Mouse (Mus musculus): ENCODE measurements at regions not wholly inside any gene's neighbourhood (a gene's known extent, or its start where the extent isn't known, plus 50 kb on each side); places are given as distances from the start of the nearest gene placed in this dataset.

DNA sequence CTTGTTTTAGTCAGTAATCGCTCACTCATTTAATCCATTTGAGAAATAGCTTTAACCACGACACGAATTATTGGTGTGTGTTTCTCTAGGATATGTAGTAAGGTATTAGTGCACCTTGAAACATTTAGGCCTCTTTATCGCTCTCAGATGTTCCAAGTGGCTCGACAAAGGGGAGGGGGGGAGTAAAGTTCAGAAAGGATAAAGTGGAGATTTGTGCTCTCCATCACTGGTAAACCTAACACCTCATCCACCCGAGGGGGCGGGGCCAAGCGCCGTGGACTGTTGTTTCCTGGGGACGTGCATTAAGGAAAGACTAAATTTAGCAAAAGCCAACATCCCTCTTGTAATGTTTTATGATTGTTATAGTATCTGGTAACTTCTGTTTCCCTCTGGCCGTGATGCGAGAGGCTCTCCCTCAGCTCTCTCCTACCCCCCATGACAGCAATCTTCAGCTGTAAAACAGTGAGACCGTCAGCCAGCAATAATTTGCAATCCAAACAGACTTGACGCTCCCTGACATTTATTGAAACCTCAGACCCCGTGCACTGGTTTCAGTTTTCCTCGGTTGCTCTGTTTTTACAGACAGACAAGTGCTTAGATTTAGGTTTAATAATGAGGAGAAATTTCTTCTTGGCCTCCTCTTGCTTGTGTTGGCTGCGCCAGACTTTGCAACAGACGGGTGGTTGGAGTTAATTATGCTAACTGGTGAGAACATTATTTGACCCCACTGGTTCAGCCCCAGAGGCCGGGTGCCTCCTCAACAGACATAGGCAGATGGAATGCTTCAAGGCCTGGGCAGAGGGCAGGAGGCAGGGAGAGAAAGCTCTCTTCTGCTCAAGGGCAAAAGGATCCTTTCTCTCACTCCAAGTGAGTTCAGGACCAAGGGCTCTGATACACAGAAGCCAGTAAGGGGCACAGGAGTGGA lies 542.8 kb upstream of the Sox9 start:
- no peak for DNase-seq (ENCODE audit: low spot score)

DNA sequence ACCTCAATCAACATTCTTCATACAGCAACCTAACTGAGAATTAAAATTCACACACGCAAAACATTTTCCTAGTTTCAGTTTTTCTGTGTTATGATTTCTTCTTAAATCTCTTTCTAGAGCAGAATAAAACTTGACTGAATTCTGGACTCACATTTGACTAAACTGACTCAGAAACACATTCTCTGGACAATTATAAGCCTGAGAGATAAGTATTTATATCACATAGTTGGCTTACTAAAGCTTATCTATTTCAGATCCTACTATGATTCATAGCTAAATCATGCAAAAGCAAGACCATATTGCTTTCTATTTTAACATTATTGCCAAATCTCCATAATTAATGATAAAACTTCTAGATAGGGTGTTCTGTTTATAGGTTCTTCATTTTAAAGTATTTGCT lies 529.5 kb upstream of the Sox9 start:
- no peak for DNase-seq (ENCODE audit: low spot score)

DNA sequence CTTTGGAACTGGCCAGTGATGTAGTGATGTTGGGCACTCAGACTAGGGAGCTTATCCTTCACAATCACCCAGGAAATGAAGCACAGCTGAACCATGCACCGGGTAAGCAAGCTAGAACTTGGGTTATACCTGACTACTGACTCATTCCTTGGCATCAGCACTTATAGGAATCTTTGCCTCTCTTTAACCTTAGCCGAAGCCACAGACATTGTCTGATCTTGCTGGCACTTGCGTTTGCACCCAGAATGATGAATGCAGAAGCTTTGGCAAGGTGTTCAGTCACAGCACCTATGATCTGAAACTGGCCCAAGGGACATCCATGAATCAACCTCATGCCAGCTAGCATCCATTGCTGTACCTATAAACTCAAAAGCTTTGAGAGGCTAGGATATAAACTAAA lies 529.0 kb upstream of the Sox9 start:
- DNase-seq (ENCODE audit: low spot score), result no peak

DNA sequence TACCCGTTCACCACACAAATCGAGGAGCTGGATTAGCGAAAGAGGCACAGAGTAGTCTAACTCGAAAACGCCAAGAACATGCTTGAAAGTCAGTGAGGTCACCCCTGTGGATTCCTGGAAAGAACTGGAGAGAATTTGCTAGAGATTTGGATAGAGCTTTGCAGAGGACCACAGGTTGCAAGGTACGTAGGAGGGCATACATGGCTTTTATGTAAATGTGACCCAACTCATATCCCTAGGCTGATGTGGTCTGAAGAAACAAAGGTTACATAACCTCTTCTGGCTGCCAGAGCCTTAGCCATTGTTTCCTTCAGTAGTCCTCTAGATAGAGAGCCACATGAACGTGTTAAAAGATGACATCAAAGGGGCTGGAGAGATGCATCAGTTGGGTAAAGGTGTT lies 525.7 kb upstream of the Sox9 start:
- no peak for DNase-seq (ENCODE audit: low spot score)

DNA sequence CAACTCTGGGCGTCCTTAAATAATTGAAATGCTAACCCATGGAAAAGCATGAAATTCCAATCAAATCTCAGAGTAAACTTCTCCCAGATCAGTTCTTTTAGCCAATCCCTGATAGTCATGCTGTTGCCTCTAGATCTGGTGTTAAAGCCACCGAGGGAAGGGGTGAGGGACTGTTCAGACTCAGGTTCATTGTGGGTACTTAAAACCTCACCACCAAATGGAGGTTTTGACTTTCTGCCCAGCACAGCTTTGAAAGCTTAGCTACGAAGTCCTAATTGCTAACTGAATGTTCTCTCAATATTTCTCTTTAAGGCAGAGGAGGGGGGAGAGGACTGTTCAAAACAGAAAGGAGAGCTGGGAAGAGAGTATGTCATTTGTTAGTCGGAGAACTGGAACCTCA lies 517.9 kb upstream of the Sox9 start:
- DNase-seq (ENCODE audit: low spot score), result no peak

DNA sequence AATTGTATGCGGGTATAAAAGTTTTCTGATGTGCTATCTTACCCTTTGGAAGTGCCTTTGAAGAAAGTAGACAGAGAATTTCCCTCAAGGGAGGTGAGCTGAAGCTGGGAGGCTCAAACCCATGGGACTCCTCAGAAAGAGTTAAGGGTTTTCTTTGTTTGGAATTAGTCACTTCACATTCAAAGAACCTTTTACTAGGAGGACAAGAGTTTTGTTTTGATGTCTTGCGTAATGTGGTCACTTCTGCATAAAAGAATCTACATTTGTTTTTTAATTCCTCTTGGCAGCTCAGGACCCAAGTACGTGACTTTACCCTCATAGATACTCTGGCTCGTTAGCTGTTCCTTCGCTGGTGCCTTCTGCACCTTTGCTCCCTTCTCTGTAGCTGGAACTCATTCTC lies 511.1 kb upstream of the Sox9 start:
- DNase-seq (ENCODE audit: low spot score), result no peak

DNA sequence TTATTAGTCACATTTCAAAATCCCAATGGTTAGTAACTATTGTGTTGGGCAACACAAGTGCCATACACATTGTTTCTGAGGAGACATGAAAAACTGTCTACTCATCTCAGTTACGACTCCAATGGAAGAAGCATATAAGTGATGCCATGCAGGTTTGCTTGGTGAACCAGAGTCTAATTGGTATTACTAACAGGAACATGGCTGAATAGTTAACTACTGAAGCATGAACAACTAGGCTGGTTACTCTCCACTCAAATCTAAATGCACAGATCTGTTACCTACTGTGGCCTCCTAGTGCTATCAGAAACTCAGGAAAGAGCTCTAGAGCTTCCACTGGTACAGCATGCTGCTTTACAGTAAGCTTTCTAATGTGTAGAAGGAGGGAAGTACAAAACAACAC lies 503.5 kb upstream of the Sox9 start:
- DNase-seq (ENCODE audit: low spot score), result no peak

DNA sequence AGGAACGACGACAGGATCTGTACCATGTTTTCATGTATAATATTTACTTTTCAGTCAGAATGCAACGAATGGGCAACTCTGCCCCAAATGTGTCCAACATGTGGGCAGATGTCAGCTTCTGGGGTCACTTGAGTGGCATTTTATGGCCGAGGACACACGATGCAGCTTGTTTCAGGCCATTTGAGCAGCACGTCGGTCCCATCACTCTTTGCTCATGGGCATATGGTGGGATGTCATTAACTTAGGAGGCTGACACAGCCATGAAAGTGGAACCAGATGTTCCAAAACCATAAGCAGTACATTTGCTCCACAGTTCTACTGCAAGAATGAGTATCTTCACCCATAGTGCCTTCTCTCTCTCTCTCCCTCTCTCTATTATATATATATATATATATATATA lies 499.1 kb upstream of the Sox9 start:
- DNase-seq (ENCODE audit: low spot score), result no peak

DNA sequence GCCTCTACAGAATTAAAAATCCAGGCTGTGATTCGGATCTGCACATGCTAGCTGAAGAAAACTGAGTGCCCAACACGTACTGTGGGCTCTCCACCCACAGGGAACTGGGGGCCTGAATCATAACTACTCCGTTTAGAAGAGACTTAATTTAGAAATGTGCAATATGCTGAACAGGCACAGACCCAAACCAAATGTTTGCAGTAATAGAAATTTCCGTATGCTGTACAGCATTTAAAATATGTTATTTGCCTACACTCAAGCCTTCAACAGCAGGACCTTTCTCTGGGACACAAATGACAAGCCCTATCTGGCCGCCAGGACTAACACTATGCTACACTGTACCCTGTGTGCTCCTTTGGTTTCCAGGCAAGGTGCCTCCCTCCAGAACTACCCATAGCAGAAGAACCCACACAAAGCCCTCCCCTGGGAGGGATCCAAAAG lies 483.1 kb upstream of the Sox9 start:
- no peak for DNase-seq (ENCODE audit: low spot score)

DNA sequence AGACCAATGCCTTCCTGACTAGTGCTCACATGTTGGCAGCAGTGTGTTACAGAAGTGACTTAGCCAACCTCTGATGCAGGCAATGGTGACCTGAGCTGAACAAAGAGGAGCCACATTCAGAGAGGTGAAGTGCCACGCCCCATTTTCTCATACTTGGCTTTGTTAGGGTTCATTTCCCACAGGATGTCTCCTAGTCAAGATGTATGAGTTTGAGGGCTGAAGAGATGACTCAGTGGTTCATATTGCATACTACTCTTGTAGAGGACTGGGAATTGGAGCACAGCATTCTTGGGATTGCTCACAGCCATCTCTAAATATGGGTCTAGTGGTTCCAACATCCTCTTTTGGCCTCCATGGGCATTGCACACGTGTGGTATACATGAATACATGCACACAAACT lies 478.9 kb upstream of the Sox9 start:
- DNase-seq (ENCODE audit: low spot score), result no peak

DNA sequence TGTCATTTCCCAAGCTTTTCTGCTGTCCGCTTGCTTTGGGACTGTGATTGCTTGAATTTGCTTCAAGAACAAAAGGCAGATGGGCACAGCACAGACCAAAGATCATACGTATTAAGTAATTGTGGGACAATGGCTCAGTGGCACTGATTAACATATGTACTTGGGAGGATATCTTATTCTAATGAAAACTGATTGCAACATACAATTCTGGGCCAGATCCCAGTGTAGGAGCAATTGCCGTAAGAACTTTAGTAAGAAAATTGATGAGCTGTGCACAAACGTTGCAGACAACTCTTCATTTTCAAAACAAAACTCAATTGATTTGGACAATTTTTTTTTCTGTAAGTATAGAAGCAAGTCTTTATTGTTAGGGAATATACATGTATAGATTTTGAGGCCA lies 456.2 kb upstream of the Sox9 start:
- DNase-seq (ENCODE audit: low spot score), result no peak

DNA sequence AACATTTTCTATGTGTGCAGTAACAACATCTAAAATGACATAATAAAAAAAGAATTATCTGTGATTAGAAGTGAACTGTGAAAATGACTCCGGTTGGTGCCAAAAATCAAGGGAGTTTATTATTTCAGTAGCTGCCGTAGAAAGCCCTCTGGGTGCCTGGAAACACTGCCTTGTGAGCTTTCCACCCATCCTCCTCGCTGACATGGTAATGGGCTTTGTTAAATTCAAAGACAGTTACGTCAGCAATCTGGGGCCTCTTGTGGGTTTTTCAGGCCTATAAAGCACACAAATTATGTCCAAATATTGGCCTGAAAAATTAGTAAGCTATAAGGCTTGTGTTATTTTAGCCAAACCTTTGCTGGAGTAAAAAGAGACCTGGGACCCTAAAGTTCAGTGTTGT lies 454.4 kb upstream of the Sox9 start:
- DNase-seq (ENCODE audit: low spot score), result no peak

DNA sequence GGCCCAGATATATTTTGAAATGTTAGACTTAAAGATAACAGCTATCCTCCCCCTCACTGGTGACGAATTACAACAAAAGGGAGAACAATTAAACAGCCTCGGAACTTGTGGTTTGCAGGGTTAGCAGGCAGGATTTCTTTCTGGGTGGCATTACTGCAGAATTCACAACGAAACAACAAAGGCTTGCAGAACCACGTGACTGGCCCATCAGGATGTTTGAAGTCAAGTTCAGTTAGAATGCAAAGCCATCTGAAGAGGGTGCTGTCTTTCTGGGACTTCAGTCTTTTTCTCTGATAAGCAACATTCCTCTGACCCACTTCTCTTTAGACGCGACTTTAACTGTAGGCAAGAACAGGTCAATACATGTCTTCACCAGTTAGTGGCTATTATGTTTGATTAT lies 436.9 kb upstream of the Sox9 start:
- no peak for DNase-seq (ENCODE audit: low spot score)

DNA sequence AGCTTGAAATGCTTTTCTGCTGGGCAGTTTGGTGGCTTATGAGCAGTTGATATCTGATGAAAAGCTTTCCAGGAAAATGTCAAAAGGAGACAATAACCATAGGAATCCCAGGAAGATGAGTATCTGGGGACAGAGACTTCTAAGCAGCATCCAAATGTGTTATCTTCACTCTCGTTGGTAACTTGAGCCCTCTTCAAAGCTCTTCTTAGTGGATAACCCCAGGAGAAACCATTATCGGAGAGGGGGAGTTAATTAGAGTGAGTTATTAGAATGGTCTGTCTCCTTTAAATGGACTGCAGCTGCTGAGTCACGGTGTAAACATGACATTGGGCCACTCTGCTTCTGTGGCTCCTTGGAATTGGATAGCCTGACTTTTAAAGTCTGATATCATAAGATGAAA lies 436.4 kb upstream of the Sox9 start:
- no peak for DNase-seq (ENCODE audit: low spot score)

DNA sequence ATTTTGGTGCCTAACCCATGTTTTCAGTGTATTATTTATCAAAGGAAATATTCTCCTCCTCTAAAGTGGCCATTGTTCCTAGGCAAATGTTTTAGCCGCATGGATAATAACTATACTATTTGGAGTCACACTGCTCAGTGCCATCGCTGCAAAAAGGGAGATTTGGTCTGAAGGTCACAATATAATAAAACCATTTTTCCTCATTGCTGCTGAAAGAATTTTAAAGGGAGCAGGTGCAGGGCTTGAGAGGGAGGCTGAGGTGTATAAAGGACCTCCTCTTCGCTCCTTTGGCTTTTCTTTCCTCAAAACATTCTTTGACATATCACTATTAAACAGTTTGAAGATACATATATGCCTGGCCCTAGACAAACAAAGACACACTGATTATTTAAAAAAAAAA lies 435.9 kb upstream of the Sox9 start:
- DNase-seq (ENCODE audit: low spot score), result no peak

DNA sequence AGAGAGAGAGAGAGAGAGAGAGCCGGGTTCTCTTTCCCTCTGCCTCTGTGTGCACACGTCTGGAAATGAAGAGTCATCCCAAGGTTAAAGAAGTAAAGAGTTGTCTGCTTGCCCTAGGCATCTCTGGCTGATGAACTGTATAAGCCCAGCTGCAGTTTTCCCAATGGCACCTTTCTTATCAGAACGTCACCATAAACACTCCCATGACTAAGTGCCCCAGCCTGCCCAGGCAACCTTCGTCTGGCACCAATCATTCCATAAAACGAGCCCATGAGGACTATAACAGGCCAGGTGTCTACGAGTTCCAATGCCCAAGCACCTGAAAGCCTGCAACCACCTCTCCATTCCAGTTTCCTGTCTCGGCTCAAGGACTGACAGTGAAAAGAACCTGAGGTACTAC lies 435.5 kb upstream of the Sox9 start:
- DNase-seq (ENCODE audit: low spot score), result no peak

DNA sequence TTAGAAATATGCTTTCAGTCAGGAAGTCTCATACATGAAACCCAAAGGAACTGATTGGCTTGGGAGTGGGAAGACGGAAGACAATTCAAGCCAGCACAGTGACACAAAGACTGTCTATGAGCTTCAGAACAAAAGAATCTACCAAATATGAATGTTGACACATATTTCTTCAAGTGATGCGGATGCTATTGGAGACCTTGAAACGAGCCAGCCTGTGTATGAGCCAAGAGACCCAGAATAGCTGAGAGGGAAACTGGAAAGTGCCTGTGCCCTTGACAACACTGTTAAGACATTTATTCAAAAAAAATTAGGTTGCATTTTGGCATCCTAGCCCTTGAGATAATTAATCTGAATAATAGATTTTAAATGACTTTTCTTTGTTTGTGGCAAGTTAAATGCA lies 426.7 kb upstream of the Sox9 start:
- DNase-seq (ENCODE audit: low spot score), result no peak

DNA sequence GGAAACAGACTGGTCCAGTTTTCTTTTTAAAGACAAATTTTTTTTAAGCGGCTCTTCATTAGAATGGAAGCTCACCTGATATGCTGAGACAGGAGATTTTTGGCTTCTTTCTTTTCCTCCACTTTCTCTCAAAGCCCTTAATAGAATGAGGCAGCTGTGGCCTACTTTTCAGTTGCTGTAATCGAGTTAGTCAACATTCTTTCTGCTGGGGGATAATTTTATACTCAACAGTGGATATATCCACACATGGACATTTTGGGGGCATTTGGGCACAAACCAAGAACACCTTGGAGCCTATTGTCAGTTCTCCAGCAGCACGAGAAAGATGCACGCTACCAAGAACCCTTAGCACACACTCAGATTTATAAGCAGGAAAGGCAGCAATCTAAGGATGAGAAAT lies 415.3 kb upstream of the Sox9 start:
- no peak for DNase-seq (ENCODE audit: low spot score)

DNA sequence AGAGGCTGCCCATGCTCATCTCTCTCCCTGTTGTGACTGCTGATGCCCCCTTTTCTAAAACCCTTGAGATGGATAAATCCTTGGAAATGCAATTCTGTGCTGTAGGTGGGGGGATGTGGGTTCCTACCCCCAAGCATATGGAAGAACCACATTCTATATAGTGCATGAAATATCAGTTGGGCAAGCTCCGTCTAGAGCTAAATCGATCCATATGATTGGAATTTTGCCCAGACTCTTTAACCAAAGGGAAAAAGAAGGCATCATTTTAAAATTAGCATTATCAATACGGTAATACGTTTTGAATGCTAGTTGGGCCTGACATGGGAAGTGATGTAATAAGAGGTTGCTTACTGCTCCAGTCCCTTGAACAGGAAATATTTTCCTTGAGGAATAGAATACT lies 411.1 kb upstream of the Sox9 start:
- no peak for DNase-seq (ENCODE audit: low spot score)

DNA sequence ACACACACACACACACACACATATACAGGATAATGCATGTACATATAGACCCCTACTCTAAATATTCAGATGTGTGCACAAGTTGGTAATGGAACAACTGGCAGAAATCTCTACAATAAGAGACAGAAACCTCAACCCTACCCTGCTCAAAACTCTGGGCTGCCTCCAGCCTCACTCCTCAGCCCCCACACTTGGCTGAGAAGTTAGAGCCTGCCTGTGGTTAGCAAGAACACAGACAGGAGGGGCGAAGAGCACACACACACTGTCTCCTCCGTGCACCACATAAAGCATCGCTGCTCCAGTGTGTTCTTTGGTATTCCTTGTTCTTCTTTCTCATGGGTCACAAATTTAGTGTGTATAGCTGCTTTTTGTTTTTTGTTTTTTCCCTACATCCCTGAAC lies 382.0 kb upstream of the Sox9 start:
- DNase-seq (ENCODE audit: low spot score), result no peak

DNA sequence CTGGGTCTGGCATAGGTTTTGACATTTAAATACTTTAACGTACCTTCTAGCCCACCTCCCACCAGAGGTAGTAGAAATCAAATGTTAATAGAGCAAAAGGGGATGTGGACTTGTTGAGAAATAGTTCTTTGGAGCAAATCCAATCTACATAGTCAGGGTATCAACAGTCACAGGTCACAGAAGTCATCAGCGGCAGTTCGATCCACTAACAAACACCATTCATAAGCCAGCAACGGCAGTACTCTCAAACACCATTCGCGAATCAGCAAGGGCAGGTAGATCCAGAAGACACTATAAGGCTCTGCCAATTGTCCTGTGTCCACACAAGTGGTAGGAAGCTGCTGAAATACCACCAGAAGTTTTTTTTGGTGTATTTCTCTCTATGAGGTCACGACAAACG lies 374.3 kb upstream of the Sox9 start:
- no peak for DNase-seq (ENCODE audit: low spot score)

DNA sequence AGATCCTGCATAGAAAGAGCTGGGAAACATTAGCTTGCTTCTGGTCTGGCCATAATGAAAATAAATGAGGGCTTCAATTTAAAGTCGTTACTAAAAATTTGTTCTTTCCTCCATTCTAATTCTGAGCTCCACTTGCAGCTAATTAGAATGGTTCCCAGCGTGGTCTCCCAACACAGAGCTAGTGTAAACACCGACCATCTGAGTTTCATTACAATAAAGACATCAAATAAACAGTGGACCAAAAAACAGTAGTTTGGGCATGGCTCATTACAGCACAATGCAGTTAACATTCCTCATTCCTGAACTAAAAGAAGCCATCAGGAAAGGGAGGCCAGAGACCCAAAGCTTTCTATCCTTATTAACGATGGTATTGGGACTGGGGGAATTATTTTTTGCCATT lies 369.6 kb upstream of the Sox9 start:
- no peak for DNase-seq (ENCODE audit: low spot score)

DNA sequence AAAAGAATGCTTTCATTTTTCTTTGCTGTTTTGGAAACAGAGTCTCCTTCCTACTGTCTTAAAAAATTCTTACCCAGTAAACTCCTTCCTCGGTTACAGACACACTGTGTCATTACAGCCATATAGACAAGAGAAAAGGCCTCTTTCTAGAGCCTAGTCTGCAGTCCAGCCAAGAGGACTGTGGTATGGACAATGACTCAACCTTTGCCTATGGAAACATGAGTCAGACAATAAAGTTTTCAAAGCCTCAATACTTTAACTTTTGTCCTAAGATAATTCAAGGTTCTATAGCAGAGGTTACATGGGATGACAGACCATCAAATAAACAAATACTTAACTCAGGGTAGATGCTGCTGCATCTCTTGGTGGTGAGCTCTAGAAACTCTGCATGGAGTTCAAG lies 339.4 kb upstream of the Sox9 start:
- no peak for DNase-seq (ENCODE audit: low spot score)

DNA sequence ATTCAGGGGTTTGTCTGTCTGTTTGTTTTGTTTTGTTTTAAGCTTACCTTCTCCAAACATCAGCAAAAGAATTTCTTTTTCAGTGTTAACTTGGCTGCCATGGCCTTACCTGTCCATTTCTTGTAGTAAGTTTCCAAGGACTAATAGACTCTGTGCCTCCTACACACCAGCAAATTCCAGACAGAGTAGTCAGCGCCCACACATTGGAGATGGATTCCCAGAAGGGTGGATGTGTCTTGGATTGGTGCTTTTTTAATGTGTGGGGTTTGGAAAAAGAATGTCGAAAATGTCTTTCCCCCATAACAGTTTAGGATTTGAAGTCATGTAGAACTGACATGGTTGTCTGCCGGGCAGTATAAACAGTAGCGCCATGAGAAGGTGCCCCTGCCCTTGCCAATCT lies 338.1 kb upstream of the Sox9 start:
- DNase-seq (ENCODE audit: low spot score), result no peak

Measured in c-Kit-positive CD71-positive TER-119-positive erythroid progenitor cells, embryonic 14.5 days (primary cell).